Mouse (Mus musculus): ENCODE results near the gene Ubap1l. TPM values are rescaled to one million over a fixed set of nuclear protein-coding genes. Genes with fewer than 3 reads are reported as not detected.

Gene Ubap1l
- total and polyA plus RNA-seq, 2 experiments from 2014 or later, result 0.59 to 7.4 TPM

GRCm38 (mm10) chr9:65394360-65394759 is 33.5 kb downstream of the Ubap1l start:
- ATAC-seq, result no peak
- H3K4me1 ChIP-seq (ENCODE audit: insufficient read depth), result peaks cover 6% of the 10 kb centered on the region; the same call in 1 of the 2 replicates
- H3K4me3 ChIP-seq (ENCODE audit: low read depth, low read length), result no peak overlapping the region
- H3K9me3 ChIP-seq (ENCODE audit: low read length), result no peaks in the 10 kb centered on the region
- H3K9ac ChIP-seq, result no peak overlapping the region
- no peaks in the 10 kb centered on the region for H3K36me3 ChIP-seq (ENCODE audit: insufficient read depth)
- DNase-seq, result no peak
- H3K27ac ChIP-seq (ENCODE audit: low read depth, low read length), result no peak overlapping the region
- peaks cover 22% of the 10 kb centered on the region for H3K27me3 ChIP-seq (ENCODE audit: insufficient read depth, low read length)
- WGBS, result 81% methylated on average over 2 of the region's 2 CpGs
- H3K4me2 ChIP-seq (ENCODE audit: low read depth), result no peak overlapping the region
- no peak for TF ChIP-seq CTCF (IDR thresholded peaks at IDR 0.05; ENCODE audit: low read depth)

- Histone ChIP-seq H3K4me2 (ENCODE audit: low read depth) (peak within 1 kb of the TSS; percentile 77), H3K9ac (peak within 1 kb of the TSS; percentile 51), H3K27me3 (ENCODE audit: insufficient read depth, low read length) (no peaks in the 10 kb centered on the region), H3K27ac (ENCODE audit: low read depth, low read length) (no peak within 1 kb of the TSS), H3K4me3 (ENCODE audit: low read depth, low read length) (peak within 1 kb of the TSS; percentile 44), H3K9me3 (ENCODE audit: low read length) (no peaks in the 10 kb centered on the region), H3K36me3 (ENCODE audit: insufficient read depth) (no peaks in the 10 kb centered on the region), H3K4me1 (ENCODE audit: insufficient read depth) (peaks cover 6% of the 10 kb centered on the region; the same call in 1 of the 2 replicates)
- ATAC-seq (peak; percentile 84), DNase-seq (peak; percentile 58)
- TF ChIP-seq CTCF (IDR thresholded peaks at IDR 0.05; ENCODE audit: low read depth), result no peak
- WGBS, result under 1% methylated on average over 24 of the region's 24 CpGs
Observed at GRCm38 (mm10) chr9:65398279-65398678, 37.4 kb downstream of the Ubap1l start, which contains the start of gene Rasl12. Gene Rasl12, plus strand, starts transcription at chr9:65398506.

- Histone ChIP-seq H3K4me3 (ENCODE audit: low read depth, low read length) (no peak overlapping the region), H3K36me3 (ENCODE audit: insufficient read depth) (no peaks in the 10 kb centered on the region), H3K27me3 (ENCODE audit: insufficient read depth, low read length) (no peaks in the 10 kb centered on the region), H3K4me2 (ENCODE audit: low read depth) (no peak overlapping the region), H3K9ac (no peak overlapping the region), H3K27ac (ENCODE audit: low read depth, low read length) (no peak overlapping the region), H3K9me3 (ENCODE audit: low read length) (no peaks in the 10 kb centered on the region), H3K4me1 (ENCODE audit: insufficient read depth) (peaks cover 6% of the 10 kb centered on the region; the same call in 1 of the 2 replicates)
- no peak for DNase-seq
- 92% methylated on average over 6 of the region's 6 CpGs for WGBS
- ATAC-seq, result no peak
- TF ChIP-seq CTCF (IDR thresholded peaks at IDR 0.05; ENCODE audit: low read depth), result no peak
Observed at GRCm38 (mm10) chr9:65399934-65400333, 39.1 kb downstream of the Ubap1l start.

GRCm38 (mm10) chr9:65404331-65405183 is 43.7 kb downstream of the Ubap1l start:
- Histone ChIP-seq H3K9ac (no peak overlapping the region), H3K27ac (ENCODE audit: low read depth, low read length) (no peak overlapping the region), H3K36me3 (ENCODE audit: insufficient read depth) (no peaks in the 10 kb centered on the region), H3K4me2 (ENCODE audit: low read depth) (peak overlapping the region; percentile 15; the same call in 1 of the 2 replicates), H3K4me1 (ENCODE audit: insufficient read depth) (no peaks in the 10 kb centered on the region), H3K4me3 (ENCODE audit: low read depth, low read length) (no peak overlapping the region), H3K9me3 (ENCODE audit: low read length) (no peaks in the 10 kb centered on the region), H3K27me3 (ENCODE audit: insufficient read depth, low read length) (no peaks in the 10 kb centered on the region)
- no peak for TF ChIP-seq CTCF (IDR thresholded peaks at IDR 0.05; ENCODE audit: low read depth)
- WGBS, result 59% methylated on average over 15 of the region's 15 CpGs
- ATAC-seq, result peak; percentile 34
- peak; percentile 77 for DNase-seq

GRCm38 (mm10) chr9:65405184-65405449 is 44.3 kb downstream of the Ubap1l start:
- Histone ChIP-seq H3K36me3 (ENCODE audit: insufficient read depth) (no peaks in the 10 kb centered on the region), H3K4me1 (ENCODE audit: insufficient read depth) (no peaks in the 10 kb centered on the region), H3K27me3 (ENCODE audit: insufficient read depth, low read length) (no peaks in the 10 kb centered on the region), H3K9ac (no peak overlapping the region), H3K4me3 (ENCODE audit: low read depth, low read length) (no peak overlapping the region), H3K27ac (ENCODE audit: low read depth, low read length) (no peak overlapping the region), H3K9me3 (ENCODE audit: low read length) (no peaks in the 10 kb centered on the region), H3K4me2 (ENCODE audit: low read depth) (no peak overlapping the region)
- ATAC-seq (no peak), DNase-seq (no peak)
- WGBS, result 84% methylated on average over 2 of the region's 2 CpGs
- TF ChIP-seq CTCF (IDR thresholded peaks at IDR 0.05; ENCODE audit: low read depth), result no peak

GRCm38 (mm10) chr9:65407327-65407726 is 46.5 kb downstream of the Ubap1l start:
- Histone ChIP-seq H3K4me1 (ENCODE audit: insufficient read depth) (no peaks in the 10 kb centered on the region), H3K4me2 (ENCODE audit: low read depth) (no peak overlapping the region), H3K27ac (ENCODE audit: low read depth, low read length) (no peak overlapping the region), H3K9me3 (ENCODE audit: low read length) (no peaks in the 10 kb centered on the region), H3K9ac (no peak overlapping the region), H3K4me3 (ENCODE audit: low read depth, low read length) (no peak overlapping the region), H3K36me3 (ENCODE audit: insufficient read depth) (no peaks in the 10 kb centered on the region), H3K27me3 (ENCODE audit: insufficient read depth, low read length) (no peaks in the 10 kb centered on the region)
- no peak for DNase-seq
- no peak for TF ChIP-seq CTCF (IDR thresholded peaks at IDR 0.05; ENCODE audit: low read depth)
- ATAC-seq, result no peak
- 79% methylated on average over 5 of the region's 5 CpGs for WGBS

GRCm38 (mm10) chr9:65407861-65408260 is 47.0 kb downstream of the Ubap1l start:
- no peak overlapping the region for H3K4me3 ChIP-seq (ENCODE audit: low read depth, low read length)
- no peak overlapping the region for H3K27ac ChIP-seq (ENCODE audit: low read depth, low read length)
- ATAC-seq (no peak), DNase-seq (no peak)
- 75% methylated on average over 3 of the region's 3 CpGs for WGBS
- no peaks in the 10 kb centered on the region for H3K27me3 ChIP-seq (ENCODE audit: insufficient read depth, low read length)
- no peaks in the 10 kb centered on the region for H3K9me3 ChIP-seq (ENCODE audit: low read length)
- H3K4me2 ChIP-seq (ENCODE audit: low read depth), result no peak overlapping the region
- H3K4me1 ChIP-seq (ENCODE audit: insufficient read depth), result no peaks in the 10 kb centered on the region
- H3K36me3 ChIP-seq (ENCODE audit: insufficient read depth), result no peaks in the 10 kb centered on the region
- TF ChIP-seq CTCF (IDR thresholded peaks at IDR 0.05; ENCODE audit: low read depth), result no peak
- no peak overlapping the region for H3K9ac ChIP-seq

Data from forebrain, postnatal 0 days (tissue).